Mouse (Mus musculus): ENCODE measurements around the gene Fam19a2. TPM values are rescaled to one million over a fixed set of nuclear protein-coding genes. Genes with fewer than 3 reads are reported as not detected.
A peak's percentile ranks its signal among the peaks of the same experiment; 100 is the strongest.

The Fam19a2 gene
- total and polyA plus RNA-seq, 2 experiments from 2014 or later, result 62.9 to 134 TPM

DNA sequence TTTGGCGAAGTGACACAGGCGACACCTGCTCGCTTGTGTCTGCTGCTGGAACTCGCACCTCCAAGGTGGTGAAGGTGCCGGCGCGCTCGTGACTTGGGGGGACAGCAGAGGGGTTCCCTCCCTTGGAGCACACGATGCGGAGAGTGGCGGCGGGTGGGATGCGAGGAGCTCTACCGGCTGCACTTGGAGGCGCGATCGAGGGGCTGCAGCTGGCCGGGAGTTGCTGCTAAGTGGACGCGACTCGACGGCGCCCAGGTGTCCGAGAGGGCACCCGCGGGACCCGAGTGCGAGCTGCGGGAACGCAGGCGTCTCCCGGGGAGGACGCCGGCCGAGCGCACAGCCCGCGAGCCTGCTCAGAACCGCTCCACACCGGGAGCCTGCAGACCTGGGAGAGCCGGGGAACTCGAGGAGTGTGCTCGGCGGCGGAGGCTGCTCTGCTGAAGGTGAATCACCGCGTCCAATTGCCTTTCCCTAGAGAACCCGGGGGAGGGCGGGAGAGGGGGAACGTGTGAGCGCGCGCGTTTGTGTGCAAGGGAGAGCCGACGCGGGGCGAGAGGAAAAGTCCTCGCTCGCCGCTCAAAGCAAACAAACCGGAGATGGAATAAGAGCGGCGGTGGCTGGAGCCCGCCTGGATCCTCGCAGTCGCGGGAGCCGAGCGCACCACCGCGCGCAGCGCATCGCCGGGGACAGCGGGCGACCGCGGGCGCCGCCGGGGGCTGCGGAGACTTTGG, 830 bp downstream of the Fam19a2 start:
- DNase-seq (peak; percentile 74), ATAC-seq (peak; percentile 73)
- 4% methylated on average over 81 of the region's 84 CpGs for WGBS

DNA sequence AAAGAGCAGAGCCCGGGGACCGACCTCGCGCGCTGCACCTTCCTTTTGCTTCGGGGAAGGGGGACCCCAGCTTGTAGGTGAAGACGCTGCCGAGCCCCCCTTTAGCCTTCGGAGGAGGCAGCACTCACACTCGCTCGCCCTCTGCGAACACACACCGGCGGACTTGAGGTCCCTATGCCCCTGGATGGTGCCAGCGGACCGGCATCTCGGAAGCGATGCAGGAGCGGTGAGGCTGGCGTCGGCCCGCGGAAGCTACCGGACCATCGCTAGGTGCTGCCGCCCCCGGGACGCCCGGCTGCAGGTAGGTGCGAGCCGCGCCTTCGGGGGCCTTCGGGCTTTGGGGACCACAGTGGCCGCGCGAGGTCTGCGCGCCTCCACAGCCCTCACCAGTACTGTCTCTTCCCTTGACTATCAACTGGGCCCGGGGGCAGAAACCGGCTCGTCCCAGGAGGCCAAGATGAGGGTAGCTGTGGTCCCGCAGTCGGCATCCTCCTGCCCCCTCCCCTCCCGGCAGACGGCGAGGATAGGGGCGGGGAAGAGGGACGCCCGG, 1.5 kb downstream of the Fam19a2 start:
- peak overlapping the region; percentile 62 for H3K4me2 ChIP-seq (ENCODE audit: low read depth)

More for the DNA sequence above, 830 bp downstream of the Fam19a2 start:
- no peaks in the 10 kb centered on the region for H3K9me3 ChIP-seq (ENCODE audit: low read length)
- H3K4me1 ChIP-seq (ENCODE audit: insufficient read depth), result no peaks in the 10 kb centered on the region
- no peaks in the 10 kb centered on the region; the same call in none of the 2 replicates for H3K27me3 ChIP-seq (ENCODE audit: insufficient read depth, low read length)
- peak overlapping the region; percentile 49 for H3K4me3 ChIP-seq (ENCODE audit: low read depth, low read length)
- peak overlapping the region; percentile 79 for H3K9ac ChIP-seq
- peak overlapping the region; percentile 73 for H3K27ac ChIP-seq (ENCODE audit: low read depth, low read length)
- no peaks in the 10 kb centered on the region for H3K36me3 ChIP-seq (ENCODE audit: insufficient read depth)
- H3K4me2 ChIP-seq (ENCODE audit: low read depth), result peak overlapping the region; percentile 62
- TF ChIP-seq CTCF (IDR thresholded peaks at IDR 0.05; ENCODE audit: low read depth), result no peak

DNA sequence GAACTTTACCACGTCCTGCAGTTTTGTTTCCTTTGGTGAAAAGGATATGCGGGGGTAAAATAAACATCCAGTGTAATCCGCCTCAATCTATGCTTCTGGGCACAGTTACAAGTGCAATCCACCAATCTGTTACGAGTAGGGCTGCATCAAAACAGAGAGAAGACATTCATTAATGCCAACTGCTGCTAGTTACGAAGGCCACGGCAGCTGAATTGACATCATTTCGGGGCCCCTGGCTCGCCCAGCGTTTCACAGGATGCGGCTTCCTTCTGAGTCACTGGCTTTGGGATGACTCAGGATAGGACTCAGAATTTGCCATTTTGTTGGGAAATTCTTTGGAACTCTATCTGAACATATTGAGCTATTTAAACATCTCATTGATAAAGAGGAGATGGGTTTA, 4.8 kb downstream of the Fam19a2 start:
- WGBS, result 35% methylated on average over 10 of the region's 10 CpGs

More for the DNA sequence above, 1.5 kb downstream of the Fam19a2 start:
- no peaks in the 10 kb centered on the region; the same call in none of the 2 replicates for H3K27me3 ChIP-seq (ENCODE audit: insufficient read depth, low read length)
- peak overlapping the region; percentile 79 for H3K9ac ChIP-seq
- peak overlapping the region; percentile 73 for H3K27ac ChIP-seq (ENCODE audit: low read depth, low read length)
- WGBS, result 2% methylated on average over 45 of the region's 50 CpGs
- H3K9me3 ChIP-seq (ENCODE audit: low read length), result no peaks in the 10 kb centered on the region
- DNase-seq (no peak), ATAC-seq (peak; percentile 18)
- H3K4me3 ChIP-seq (ENCODE audit: low read depth, low read length), result peak overlapping the region; percentile 49
- TF ChIP-seq CTCF (IDR thresholded peaks at IDR 0.05; ENCODE audit: low read depth), result no peak
- H3K36me3 ChIP-seq (ENCODE audit: insufficient read depth), result no peaks in the 10 kb centered on the region
- no peaks in the 10 kb centered on the region for H3K4me1 ChIP-seq (ENCODE audit: insufficient read depth)

GRCm38 (mm10) chr10:123274554-123274953, 10.8 kb downstream of the Fam19a2 start:
- WGBS, result 76% methylated on average over 11 of the region's 11 CpGs
- Histone ChIP-seq H3K4me3 (ENCODE audit: low read depth, low read length) (no peak overlapping the region), H3K4me1 (ENCODE audit: insufficient read depth) (no peaks in the 10 kb centered on the region), H3K27ac (ENCODE audit: low read depth, low read length) (no peak overlapping the region), H3K27me3 (ENCODE audit: insufficient read depth, low read length) (no peaks in the 10 kb centered on the region), H3K4me2 (ENCODE audit: low read depth) (no peak overlapping the region), H3K36me3 (ENCODE audit: insufficient read depth) (no peaks in the 10 kb centered on the region), H3K9me3 (ENCODE audit: low read length) (no peaks in the 10 kb centered on the region), H3K9ac (no peak overlapping the region)
- TF ChIP-seq CTCF (IDR thresholded peaks at IDR 0.05; ENCODE audit: low read depth), result no peak
- ATAC-seq, result no peak
- no peak for DNase-seq

More for the DNA sequence above, 4.8 kb downstream of the Fam19a2 start:
- DNase-seq (peak; percentile 35), ATAC-seq (no peak)
- Histone ChIP-seq H3K27me3 (ENCODE audit: insufficient read depth, low read length) (no peaks in the 10 kb centered on the region; the same call in 1 of the 2 replicates), H3K4me2 (ENCODE audit: low read depth) (peak overlapping the region; percentile 62), H3K9ac (peak overlapping the region; percentile 22; the same call in 1 of the 2 replicates), H3K27ac (ENCODE audit: low read depth, low read length) (no peak overlapping the region), H3K4me1 (ENCODE audit: insufficient read depth) (no peaks in the 10 kb centered on the region), H3K36me3 (ENCODE audit: insufficient read depth) (no peaks in the 10 kb centered on the region), H3K4me3 (ENCODE audit: low read depth, low read length) (peak overlapping the region; percentile 49), H3K9me3 (ENCODE audit: low read length) (no peaks in the 10 kb centered on the region)
- no peak for TF ChIP-seq CTCF (IDR thresholded peaks at IDR 0.05; ENCODE audit: low read depth)

- peak; percentile 53; the same call in 1 of the 2 replicates for ATAC-seq
- Histone ChIP-seq H3K4me1 (ENCODE audit: insufficient read depth) (no peaks in the 10 kb centered on the region), H3K27ac (ENCODE audit: low read depth, low read length) (no peak overlapping the region), H3K9me3 (ENCODE audit: low read length) (no peaks in the 10 kb centered on the region), H3K27me3 (ENCODE audit: insufficient read depth, low read length) (no peaks in the 10 kb centered on the region), H3K4me3 (ENCODE audit: low read depth, low read length) (no peak overlapping the region), H3K4me2 (ENCODE audit: low read depth) (no peak overlapping the region), H3K36me3 (ENCODE audit: insufficient read depth) (no peaks in the 10 kb centered on the region), H3K9ac (no peak overlapping the region)
- DNase-seq, result no peak
- TF ChIP-seq CTCF (IDR thresholded peaks at IDR 0.05; ENCODE audit: low read depth), result no peak
These were observed 43.5 kb downstream of the Fam19a2 start for GRCm38 (mm10) chr10:123307300-123307699.

- no peak for DNase-seq
- no peaks in the 10 kb centered on the region for H3K9me3 ChIP-seq (ENCODE audit: low read length)
- no peaks in the 10 kb centered on the region for H3K27me3 ChIP-seq (ENCODE audit: insufficient read depth, low read length)
- WGBS, result 33% methylated on average over 3 of the region's 3 CpGs
- H3K4me2 ChIP-seq (ENCODE audit: low read depth), result no peak overlapping the region
- H3K36me3 ChIP-seq (ENCODE audit: insufficient read depth), result no peaks in the 10 kb centered on the region
- no peak overlapping the region for H3K9ac ChIP-seq
- no peak for TF ChIP-seq CTCF (IDR thresholded peaks at IDR 0.05; ENCODE audit: low read depth)
- no peak overlapping the region for H3K4me3 ChIP-seq (ENCODE audit: low read depth, low read length)
- no peak overlapping the region for H3K27ac ChIP-seq (ENCODE audit: low read depth, low read length)
- no peaks in the 10 kb centered on the region for H3K4me1 ChIP-seq (ENCODE audit: insufficient read depth)
- ATAC-seq, result no peak
These were observed 62.5 kb downstream of the Fam19a2 start for GRCm38 (mm10) chr10:123326271-123326670.

DNA sequence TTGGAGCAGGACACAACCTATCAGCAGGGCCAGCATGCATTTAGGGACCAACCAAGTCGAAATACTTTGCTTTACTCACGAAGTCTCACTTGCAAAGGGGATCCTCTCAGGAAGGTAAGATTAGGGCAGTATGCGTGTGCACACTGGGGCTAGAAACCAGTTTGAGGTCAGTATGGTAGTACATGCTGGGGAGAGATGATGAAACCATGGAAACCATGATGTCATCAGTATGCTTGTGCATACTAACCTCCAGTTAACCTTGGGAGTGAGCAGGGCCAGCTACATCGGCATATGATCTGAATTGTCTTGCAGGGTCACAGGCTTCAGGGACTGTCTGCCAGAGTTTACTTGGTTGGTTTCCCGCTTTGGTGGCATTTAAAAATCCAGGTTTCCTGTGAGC, 77.5 kb downstream of the Fam19a2 start:
- Histone ChIP-seq H3K27me3 (ENCODE audit: insufficient read depth, low read length) (no peaks in the 10 kb centered on the region), H3K36me3 (ENCODE audit: insufficient read depth) (no peaks in the 10 kb centered on the region), H3K4me2 (ENCODE audit: low read depth) (no peak overlapping the region), H3K9me3 (ENCODE audit: low read length) (no peaks in the 10 kb centered on the region), H3K27ac (ENCODE audit: low read depth, low read length) (no peak overlapping the region), H3K4me1 (ENCODE audit: insufficient read depth) (no peaks in the 10 kb centered on the region), H3K9ac (no peak overlapping the region), H3K4me3 (ENCODE audit: low read depth, low read length) (no peak overlapping the region)
- no peak for ATAC-seq
- 73% methylated on average over 5 of the region's 5 CpGs for WGBS
- DNase-seq, result no peak
- TF ChIP-seq CTCF (IDR thresholded peaks at IDR 0.05; ENCODE audit: low read depth), result no peak
